Mouse (Mus musculus) bone marrow, adult 2 months (tissue): ENCODE data around the gene Pdzrn4.

ENCODE experiments used
- CTCF ChIP-seq: fragments of 200-500 bp; IDR thresholded peaks from 2 replicates; pipeline ENCODE4 v1.5.1; 2011; ENCODE audit warnings: low read length, control low read depth; ENCODE audit not compliant: control insufficient read depth, insufficient read depth
- POLR2A ChIP-seq: fragments of 200-500 bp; IDR thresholded peaks from 2 replicates; pipeline ENCODE4 v1.6.1; 2011; ENCODE audit warnings: low read depth, mild to moderate bottlenecking, control low read depth, low read length, borderline replicate concordance; ENCODE audit not compliant: control insufficient read depth

DNA sequence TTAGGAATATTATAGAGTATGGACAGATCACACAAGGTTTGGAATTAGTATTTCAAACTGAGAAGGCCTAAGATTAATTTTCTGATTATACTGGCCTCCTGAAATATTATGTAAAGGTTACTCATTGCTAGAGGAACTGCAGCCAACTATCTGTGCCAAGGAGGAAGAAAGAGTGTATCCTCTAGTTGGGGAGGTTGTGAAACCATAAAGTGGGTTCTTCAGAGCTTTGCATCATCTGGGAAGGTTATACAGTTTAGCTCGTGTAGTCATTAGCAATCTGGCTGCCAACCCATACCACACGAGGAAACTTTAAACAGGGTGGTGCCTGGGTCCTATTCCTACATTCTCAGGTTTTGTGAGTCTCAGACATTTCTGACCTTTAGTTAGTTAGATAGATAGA lies 166.9 kb downstream of the Pdzrn4 start:
- TF ChIP-seq POLR2A (no peak), CTCF (no peak)
